Mouse (Mus musculus) kidney, embryonic 14.5 days (tissue): ENCODE results near the gene Pbx3. TPM values are rescaled to one million over a fixed set of nuclear protein-coding genes. Genes with fewer than 3 reads are reported as not detected.

Experiments
- ATAC-seq: fragments of 200-750 bp; cut with Nextera tagmentation; 2 replicates; pipeline ENCODE4 v1.8.0; 2017; ENCODE audit warnings: moderate number of reproducible peaks, mild to moderate bottlenecking, moderate TSS enrichment, moderate library complexity; ENCODE audit not compliant: low FRiP score, low TSS enrichment
- H3K27ac ChIP-seq: fragments of 300-500 bp; sonication (generic); 2 replicates; pipeline ENCODE4 v1.5.1; 2014; ENCODE audit warnings: low read depth, mild to moderate bottlenecking, low read length, moderate library complexity, mixed read lengths
- H3K27me3 ChIP-seq: fragments of 300-500 bp; sonication (generic); 2 replicates; pipeline ENCODE4 v1.6.1; 2014; ENCODE audit warnings: mild to moderate bottlenecking, low read length; ENCODE audit not compliant: control insufficient read depth, insufficient read depth
- H3K36me3 ChIP-seq: fragments of 300-500 bp; sonication (generic); 2 replicates; pipeline ENCODE4 v1.6.1; 2014; ENCODE audit warnings: low read length, mixed read lengths; ENCODE audit not compliant: control insufficient read depth, insufficient read depth
- H3K4me1 ChIP-seq: fragments of 300-500 bp; sonication (generic); 2 replicates; pipeline ENCODE4 v1.6.1; 2014; ENCODE audit warnings: low read length, mixed read lengths; ENCODE audit not compliant: control insufficient read depth, insufficient read depth
- H3K4me2 ChIP-seq: fragments of 300-500 bp; sonication (generic); replicated peaks from 2 replicates; pipeline ENCODE4 v1.6.1; 2014; ENCODE audit warnings: low read depth, mild to moderate bottlenecking, low read length
- H3K4me3 ChIP-seq: fragments of 300-500 bp; sonication (generic); 2 replicates; pipeline ENCODE4 v1.5.1; 2014; ENCODE audit warnings: mild to moderate bottlenecking, low read length
- H3K9ac ChIP-seq: fragments of 300-500 bp; sonication (generic); 2 replicates; pipeline ENCODE4 v1.6.1; 2014; ENCODE audit warnings: low read depth, mild to moderate bottlenecking, low read length, moderate library complexity
- H3K9me3 ChIP-seq: fragments of 300-500 bp; sonication (generic); 2 replicates; pipeline ENCODE4 v1.6.1; 2016; ENCODE audit warnings: low read length; ENCODE audit not compliant: control insufficient read depth
- WGBS: fragments of 180-500 bp; shearing (Covaris S2); extraction: QIAGEN DNeasy Blood & Tissue Kit; methylation state at CpG from one replicate; pipeline ENCODE4 v1.1.7; 2014; 5-methylcytosine and 5-hydroxymethylcytosine counted together
- polyA plus RNA-seq: library from polyadenylated mRNA; unstranded; fragments of >200 nt; fragmentation: Nextera tagmentation; extraction: Ambion mirVana; gene quantifications from 2 replicates; pipeline ENCODE4 v1.2.1, GENCODE M21; 2014

Gene Pbx3
- polyA plus RNA-seq, 1 experiment from 2014 or later: 34.7 TPM

- WGBS: 7% methylated on average over 18 of the region's 18 CpGs
- no peaks in the 10 kb centered on the region for H3K27me3 ChIP-seq
- peak overlapping the region; percentile 67 for H3K4me2 ChIP-seq
- H3K36me3 ChIP-seq: no peaks in the 10 kb centered on the region
- H3K27ac ChIP-seq: peak overlapping the region; percentile 70; the same call in 1 of the 2 replicates
- peak overlapping the region; percentile 57 for H3K9ac ChIP-seq
- H3K4me1 ChIP-seq: peaks cover 16% of the 10 kb centered on the region
- H3K9me3 ChIP-seq: no peaks in the 10 kb centered on the region
- peak overlapping the region; percentile 51 for H3K4me3 ChIP-seq
- peak; percentile 52 for ATAC-seq
These were observed 122.8 kb downstream of the Pbx3 start for GRCm38 (mm10) chr2:34249961-34250658.

GRCm38 (mm10) chr2:34249141-34249960, 123.6 kb downstream of the Pbx3 start:
- WGBS: under 1% methylated on average over 15 of the region's 15 CpGs
- Histone ChIP-seq H3K9ac (peak overlapping the region; percentile 57), H3K9me3 (no peaks in the 10 kb centered on the region), H3K4me2 (peak overlapping the region; percentile 67), H3K36me3 (no peaks in the 10 kb centered on the region), H3K27ac (peak overlapping the region; percentile 70), H3K4me1 (peaks cover 16% of the 10 kb centered on the region), H3K27me3 (no peaks in the 10 kb centered on the region), H3K4me3 (peak overlapping the region; percentile 51)
- ATAC-seq: peak; percentile 90

DNA sequence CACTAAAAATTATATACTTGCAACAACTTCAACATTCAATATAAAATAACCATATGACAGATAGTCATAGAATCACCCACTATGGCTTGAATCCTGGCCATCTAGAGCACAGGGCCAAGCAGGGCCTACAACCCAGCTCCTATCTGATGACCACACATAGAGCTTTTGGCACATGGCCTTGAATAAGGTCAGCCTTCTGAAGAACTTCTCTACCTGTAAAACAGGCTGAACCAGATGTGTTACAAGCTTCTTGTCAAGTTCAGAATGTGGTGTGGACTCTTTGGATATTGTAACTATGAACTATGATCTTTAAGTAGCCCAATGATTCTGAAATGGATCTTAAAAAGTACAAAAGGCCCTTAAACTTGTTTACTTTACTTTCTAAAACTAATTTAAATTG, 132.1 kb downstream of the Pbx3 start:
- H3K9me3 ChIP-seq: no peaks in the 10 kb centered on the region
- no peaks in the 10 kb centered on the region for H3K27me3 ChIP-seq
- no peak overlapping the region for H3K4me3 ChIP-seq
- no peak overlapping the region for H3K4me2 ChIP-seq
- no peak for ATAC-seq
- no peak overlapping the region for H3K9ac ChIP-seq
- H3K36me3 ChIP-seq: no peaks in the 10 kb centered on the region
- no peaks in the 10 kb centered on the region for H3K4me1 ChIP-seq
- no peak overlapping the region for H3K27ac ChIP-seq

GRCm38 (mm10) chr2:34239315-34239858, 133.6 kb downstream of the Pbx3 start:
- Histone ChIP-seq H3K27ac (no peak overlapping the region), H3K36me3 (no peaks in the 10 kb centered on the region), H3K9me3 (no peaks in the 10 kb centered on the region), H3K9ac (no peak overlapping the region), H3K27me3 (no peaks in the 10 kb centered on the region), H3K4me2 (no peak overlapping the region), H3K4me3 (no peak overlapping the region), H3K4me1 (peaks cover 6% of the 10 kb centered on the region; the same call in 1 of the 2 replicates)
- no peak for ATAC-seq
- WGBS: 72% methylated on average over 4 of the region's 4 CpGs

GRCm38 (mm10) chr2:34235467-34236075, 137.4 kb downstream of the Pbx3 start:
- H3K4me2 ChIP-seq: no peak overlapping the region
- WGBS: 10% methylated on average over 8 of the region's 8 CpGs

GRCm38 (mm10) chr2:34234274-34234673, 138.7 kb downstream of the Pbx3 start:
- Histone ChIP-seq H3K4me1 (peaks cover 18% of the 10 kb centered on the region; the same call in 1 of the 2 replicates), H3K9me3 (no peaks in the 10 kb centered on the region), H3K27me3 (no peaks in the 10 kb centered on the region), H3K9ac (no peak overlapping the region), H3K36me3 (no peaks in the 10 kb centered on the region), H3K4me2 (no peak overlapping the region), H3K4me3 (no peak overlapping the region), H3K27ac (no peak overlapping the region)
- ATAC-seq: no peak
- WGBS: 45% methylated on average over 1 of the region's 1 CpGs

More at GRCm38 (mm10) chr2:34235467-34236075, 137.4 kb downstream of the Pbx3 start:
- ATAC-seq: no peak
- Histone ChIP-seq H3K27ac (no peak overlapping the region), H3K4me1 (peaks cover 13% of the 10 kb centered on the region; the same call in 1 of the 2 replicates), H3K27me3 (no peaks in the 10 kb centered on the region), H3K36me3 (no peaks in the 10 kb centered on the region), H3K9me3 (no peaks in the 10 kb centered on the region), H3K9ac (no peak overlapping the region), H3K4me3 (no peak overlapping the region)

DNA sequence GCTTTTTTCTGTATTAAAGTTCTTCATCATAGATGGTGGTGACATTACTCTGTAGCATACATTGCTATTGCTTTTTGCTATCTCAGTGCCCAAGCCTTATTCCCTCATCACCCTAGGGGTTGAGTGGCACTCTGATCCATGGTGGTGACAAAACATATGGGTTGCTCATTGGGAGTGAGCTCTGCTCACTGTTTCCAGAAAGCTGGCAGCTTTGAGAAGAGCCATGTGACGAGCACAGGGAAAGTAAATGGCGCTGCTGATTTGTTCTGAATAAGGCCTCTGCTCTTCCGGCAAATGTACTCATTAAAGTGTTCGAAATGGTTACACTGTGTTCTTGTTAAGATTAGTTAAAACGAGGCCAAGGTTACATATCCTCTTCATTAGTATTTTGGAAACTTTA, 139.7 kb downstream of the Pbx3 start:
- Histone ChIP-seq H3K9ac (no peak overlapping the region), H3K9me3 (no peaks in the 10 kb centered on the region), H3K4me2 (no peak overlapping the region), H3K27ac (no peak overlapping the region), H3K4me3 (no peak overlapping the region), H3K36me3 (no peaks in the 10 kb centered on the region), H3K27me3 (no peaks in the 10 kb centered on the region), H3K4me1 (peaks cover 18% of the 10 kb centered on the region; the same call in 1 of the 2 replicates)
- 90% methylated on average over 5 of the region's 5 CpGs for WGBS
- ATAC-seq: no peak

DNA sequence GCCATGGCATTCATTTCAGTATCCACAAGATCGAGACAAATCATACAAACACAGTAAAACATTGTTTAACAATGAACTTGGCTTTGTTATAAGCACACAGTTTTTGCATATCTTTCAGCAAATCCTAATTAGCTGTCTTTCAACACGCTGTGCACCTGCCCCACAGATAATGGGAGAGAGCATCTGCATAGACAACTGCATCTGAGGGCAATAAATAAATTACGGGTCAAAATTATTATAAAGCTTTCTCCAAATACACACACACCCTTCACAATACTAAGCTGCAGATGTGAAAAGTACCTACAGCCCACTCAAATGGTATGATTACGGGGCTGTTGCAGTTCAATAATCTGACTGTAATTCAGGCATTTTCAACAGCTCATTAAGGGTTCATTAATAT, 145.3 kb downstream of the Pbx3 start:
- Histone ChIP-seq H3K36me3 (no peaks in the 10 kb centered on the region; the same call in 1 of the 2 replicates), H3K4me1 (peaks cover 16% of the 10 kb centered on the region; the same call in 1 of the 2 replicates), H3K27me3 (no peaks in the 10 kb centered on the region), H3K27ac (no peak overlapping the region), H3K4me3 (no peak overlapping the region), H3K9ac (no peak overlapping the region), H3K4me2 (no peak overlapping the region), H3K9me3 (no peaks in the 10 kb centered on the region)
- ATAC-seq: no peak
- 94% methylated on average over 4 of the region's 4 CpGs for WGBS
